Mouse (Mus musculus) CH12.LX (cell line): ENCODE results near the gene Rpl41. TPM values are rescaled to one million over a fixed set of nuclear protein-coding genes. Genes with fewer than 3 reads are reported as not detected.

Experiments used
- DNase-seq: peaks from one replicate; pipeline ENCODE4 v3.0.0-alpha.2; 2013; ENCODE audit errors: extremely low read depth
- H3K27ac ChIP-seq: 2 replicates; pipeline ENCODE4 v1.5.1; 2012; ENCODE audit warnings: low read depth, mild to moderate bottlenecking, control low read depth, moderate library complexity; ENCODE audit not compliant: insufficient read depth
- H3K27me3 ChIP-seq: replicated peaks from 2 replicates; pipeline ENCODE3; 2012; ENCODE audit warnings: inconsistent platforms
- H3K36me3 ChIP-seq, 2 experiments: replicated peaks in 1 of 2; 2 replicates each; pipeline versions ENCODE3 to v1.6.1; 2012; ENCODE audit warnings: inconsistent platforms in 1 of 2, low read length in 1 of 2, mild to moderate bottlenecking in 1 of 2, mixed read lengths in 1 of 2, moderate library complexity in 1 of 2; ENCODE audit not compliant: control insufficient read depth in 1 of 2, insufficient read depth in 1 of 2
- H3K4me1 ChIP-seq, 2 experiments: 2 replicates each; pipeline ENCODE4 v1.6.1; 2012; ENCODE audit warnings: inconsistent platforms in 1 of 2, moderate library complexity in 1 of 2; ENCODE audit not compliant: insufficient read depth in 2 of 2, control insufficient read depth in 1 of 2
- H3K4me2 ChIP-seq: 2 replicates; pipeline ENCODE4 v1.6.1; 2012; ENCODE audit warnings: low read depth, mild to moderate bottlenecking, control low read depth; ENCODE audit not compliant: poor library complexity, insufficient read depth, severe bottlenecking
- H3K4me3 ChIP-seq, 3 experiments: fragments of 150-350 bp in 1 of 3; sonication (generic) in 1 of 3; replicated peaks in 1 of 3; 2 replicates each; pipeline versions ENCODE3 to v1.5.1; 2011 to 2012; ENCODE audit warnings: low read depth in 2 of 3, low read length in 2 of 3, mild to moderate bottlenecking in 2 of 3, moderate library complexity in 2 of 3, control low read depth in 1 of 3, improper control_type of control experiment in 1 of 3, inconsistent platforms in 1 of 3, mixed read lengths in 1 of 3; ENCODE audit not compliant: poor library complexity in 1 of 3
- H3K79me2 ChIP-seq: replicated peaks from 2 replicates; pipeline ENCODE4 v1.6.1; 2012; ENCODE audit warnings: mild to moderate bottlenecking, moderate library complexity; ENCODE audit not compliant: control insufficient read depth, poor library complexity, insufficient read depth, severe bottlenecking; ENCODE audit errors: extremely low read depth
- H3K9ac ChIP-seq: 2 replicates; pipeline ENCODE4 v1.6.1; 2012; ENCODE audit warnings: low read depth, mild to moderate bottlenecking, control low read depth, moderate library complexity; ENCODE audit not compliant: insufficient read depth
- H3K9me3 ChIP-seq: replicated peaks from 2 replicates; pipeline ENCODE3; 2012; ENCODE audit warnings: low read length, inconsistent platforms, mixed read lengths
- CHD2 ChIP-seq: IDR thresholded peaks from 2 replicates; pipeline ENCODE4 v1.6.1; 2011; ENCODE audit warnings: low read length, improper control_type of control experiment
- CTCF ChIP-seq, 2 experiments: IDR thresholded peaks in 1 of 2; conservative IDR thresholded peaks in 1 of 2; 2 replicates each; pipeline ENCODE4 v1.5.1; 2011 to 2012; ENCODE audit warnings: low read depth in 2 of 2, low read length in 2 of 2, improper control_type of control experiment in 1 of 2, inconsistent platforms in 1 of 2, mild to moderate bottlenecking in 1 of 2, moderate library complexity in 1 of 2
- ELF1 ChIP-seq: IDR thresholded peaks from 2 replicates; pipeline ENCODE4 v1.6.1; 2014; ENCODE audit warnings: low read depth, mild to moderate bottlenecking, inconsistent platforms, low read length, improper control_type of control experiment
- EP300 ChIP-seq: IDR thresholded peaks from 2 replicates; pipeline ENCODE4 v1.6.1; 2011; ENCODE audit warnings: low read length, improper control_type of control experiment
- ETS1 ChIP-seq: conservative IDR thresholded peaks from 2 replicates; pipeline ENCODE4 v1.6.1; 2012; ENCODE audit warnings: low read depth, mild to moderate bottlenecking, inconsistent platforms, low read length, improper control_type of control experiment, moderate library complexity
- GABPA ChIP-seq: IDR thresholded peaks from 2 replicates; pipeline ENCODE4 v1.6.1; 2012; ENCODE audit warnings: low read depth, low read length, improper control_type of control experiment, inconsistent platforms; ENCODE audit not compliant: insufficient replicate concordance
- HCFC1 ChIP-seq: IDR thresholded peaks from 2 replicates; pipeline ENCODE4 v1.6.1; 2012; ENCODE audit warnings: low read depth, mild to moderate bottlenecking, inconsistent platforms, low read length, improper control_type of control experiment
- IRF4 ChIP-seq: IDR thresholded peaks from 2 replicates; pipeline ENCODE4 v1.6.1; 2014; ENCODE audit warnings: low read depth, mild to moderate bottlenecking, inconsistent platforms, low read length, improper control_type of control experiment
- JUN ChIP-seq: IDR thresholded peaks from 2 replicates; pipeline ENCODE4 v1.6.1; 2011; ENCODE audit warnings: low read depth, mild to moderate bottlenecking, low read length, improper control_type of control experiment, moderate library complexity; ENCODE audit not compliant: insufficient read depth
- JUND ChIP-seq: conservative IDR thresholded peaks from 2 replicates; pipeline ENCODE4 v1.6.1; 2011; ENCODE audit warnings: low read depth, low read length, improper control_type of control experiment
- KAT2A ChIP-seq: IDR thresholded peaks from 2 replicates; pipeline ENCODE4 v1.6.1; 2012; ENCODE audit warnings: low read length, improper control_type of control experiment, inconsistent platforms; ENCODE audit not compliant: insufficient replicate concordance
- MAX ChIP-seq: IDR thresholded peaks from 2 replicates; pipeline ENCODE4 v1.6.1; 2011; ENCODE audit warnings: low read length, improper control_type of control experiment
- MAZ ChIP-seq: IDR thresholded peaks from 2 replicates; pipeline ENCODE4 v1.6.1; 2012; ENCODE audit warnings: low read depth, mild to moderate bottlenecking, inconsistent platforms, low read length, improper control_type of control experiment, moderate library complexity
- MXI1 ChIP-seq: IDR thresholded peaks from 2 replicates; pipeline ENCODE4 v1.6.1; 2011; ENCODE audit warnings: mild to moderate bottlenecking, low read depth, low read length, improper control_type of control experiment
- NRF1 ChIP-seq: IDR thresholded peaks from 2 replicates; pipeline ENCODE4 v1.6.1; 2014; ENCODE audit warnings: low read depth, mild to moderate bottlenecking, inconsistent platforms, low read length, improper control_type of control experiment, moderate library complexity
- POLR2AphosphoS2 ChIP-seq: IDR thresholded peaks from 2 replicates; pipeline ENCODE4 v1.6.1; 2011; ENCODE audit warnings: low read depth, low read length, improper control_type of control experiment
- RAD21 ChIP-seq: IDR thresholded peaks from 2 replicates; pipeline ENCODE4 v1.6.1; 2011; ENCODE audit warnings: low read depth, mild to moderate bottlenecking, low read length, improper control_type of control experiment, moderate library complexity
- SIN3A ChIP-seq: IDR thresholded peaks from 2 replicates; pipeline ENCODE4 v1.6.1; 2012; ENCODE audit warnings: low read length, improper control_type of control experiment, inconsistent platforms
- SMC3 ChIP-seq: IDR thresholded peaks from 2 replicates; pipeline ENCODE4 v1.6.1; 2011; ENCODE audit warnings: low read depth, low read length, improper control_type of control experiment
- TBP ChIP-seq: conservative IDR thresholded peaks from 2 replicates; pipeline ENCODE4 v1.6.1; 2011; ENCODE audit warnings: low read depth, low read length, improper control_type of control experiment
- UBTF ChIP-seq: IDR thresholded peaks from 2 replicates; pipeline ENCODE4 v1.6.1; 2012; ENCODE audit warnings: low read depth, mild to moderate bottlenecking, inconsistent platforms, low read length, improper control_type of control experiment, moderate library complexity
- USF1 ChIP-seq: IDR thresholded peaks from 2 replicates; pipeline ENCODE4 v1.6.1; 2014; ENCODE audit warnings: low read depth, mild to moderate bottlenecking, inconsistent platforms, low read length, improper control_type of control experiment
- USF2 ChIP-seq: conservative IDR thresholded peaks from 2 replicates; pipeline ENCODE4 v1.6.1; 2011; ENCODE audit warnings: low read depth, low read length, improper control_type of control experiment
- ZC3H11A ChIP-seq: IDR thresholded peaks from 2 replicates; pipeline ENCODE4 v1.6.1; 2012; ENCODE audit warnings: low read depth, mild to moderate bottlenecking, inconsistent platforms, low read length, improper control_type of control experiment
- ZMIZ1 ChIP-seq: IDR thresholded peaks from 2 replicates; pipeline ENCODE4 v1.6.1; 2012; ENCODE audit warnings: low read depth, mild to moderate bottlenecking, inconsistent platforms, low read length, improper control_type of control experiment
- ZNF384 ChIP-seq: IDR thresholded peaks from 2 replicates; pipeline ENCODE4 v1.6.1; 2012; ENCODE audit warnings: low read depth, low read length, improper control_type of control experiment, inconsistent platforms
- dilution Hi-C: fragments of 300-500 bp; cut with MboI; formaldehyde crosslinking; loops from 2 replicates; pipeline ENCODE4 v1.14.3; 2020; ENCODE audit warnings: low sequenced_read_pairs; ENCODE audit not compliant: extremely low pct_unique_long_range_greater_than_20kb, extremely low pct_ligation_motif_present
- in situ Hi-C: fragments of 300-500 bp; cut with MboI; formaldehyde crosslinking; loops from 3 replicates; pipeline ENCODE4 v1.14.3; 2019; ENCODE audit warnings: low sequenced_read_pairs, low pct_ligation_motif_present, low pct_unique_long_range_greater_than_20kb, mixed read lengths
- polyA plus RNA-seq: library from polyadenylated mRNA; unstranded; fragments of >175 nt; gene quantifications from 2 replicates; pipeline ENCODE4 v1.2.1, GENCODE M21; 2012; ENCODE audit warnings: low read depth; ENCODE audit not compliant: insufficient read length
- total RNA-seq, 2 experiments: library from RNA; depleted of rRNA; stranded (reverse); fragments of 300-350 nt in 1 of 2; fragments of >200 nt in 1 of 2; gene quantifications; 2 replicates each; pipeline ENCODE4 v1.2.3; 2012 to 2014

Rpl41 gene
- total and polyA plus RNA-seq, 3 experiments, result 2,709 to 8,549 (median 8,065) TPM

DNA sequence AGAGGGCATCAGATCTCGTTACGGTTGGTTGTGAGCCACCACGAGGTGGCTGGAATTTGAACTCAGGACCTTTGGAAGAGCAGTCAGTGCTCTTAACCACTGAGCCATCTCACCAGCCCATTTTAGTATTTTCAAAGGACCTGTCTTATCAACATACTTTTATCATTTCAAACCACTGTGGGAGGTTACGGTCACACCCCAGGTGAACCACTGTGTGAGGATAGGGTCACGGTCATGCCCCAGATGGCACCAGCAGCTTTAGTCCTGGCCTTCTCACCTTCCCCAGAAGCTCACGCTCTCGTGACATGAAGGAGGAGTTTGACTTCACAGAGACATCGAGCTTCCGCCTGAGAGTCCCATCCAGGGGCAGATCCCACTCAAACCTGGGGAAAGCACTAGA is 37.9 kb downstream of the Rpl41 start:
- no peaks in the 10 kb centered on the region for H3K9me3 ChIP-seq
- H3K36me3 ChIP-seq, result peaks cover 51 to 66% of the 10 kb centered on the region in 2 experiments
- H3K4me1 ChIP-seq, result no peaks in the 10 kb centered on the region
- no peak for TF ChIP-seq TBP
- no peak for TF ChIP-seq KAT2A
- no peak for TF ChIP-seq ZC3H11A
- no peak for TF ChIP-seq IRF4
- no peak for TF ChIP-seq NRF1
- no peak for TF ChIP-seq CHD2
- no peak for TF ChIP-seq JUN
- TF ChIP-seq SIN3A, result no peak
- TF ChIP-seq MXI1, result no peak
- TF ChIP-seq HCFC1, result no peak
- TF ChIP-seq EP300, result no peak
- TF ChIP-seq USF2, result no peak
- TF ChIP-seq ETS1, result no peak
- TF ChIP-seq RAD21, result no peak
- no peak for TF ChIP-seq POLR2AphosphoS2
- no peak overlapping the region for H3K9ac ChIP-seq
- H3K27me3 ChIP-seq, result no peaks in the 10 kb centered on the region
- no peak overlapping the region for H3K4me3 ChIP-seq
- DNase-seq, result no peak
- no peak overlapping the region for H3K4me2 ChIP-seq
- H3K79me2 ChIP-seq, result no peaks in the 10 kb centered on the region
- in situ Hi-C loops, result no loop called here
- dilution Hi-C loops, result no loop called here
- no peak overlapping the region for H3K27ac ChIP-seq

GRCm38 (mm10) chr10:128510301-128510700 is 38.8 kb downstream of the Rpl41 start:
- peaks cover 43 to 57% of the 10 kb centered on the region in 2 experiments for H3K36me3 ChIP-seq
- H3K4me3 ChIP-seq, result no peak overlapping the region
- in situ Hi-C loops, result no loop called here
- TF ChIP-seq JUN (no peak), RAD21 (no peak), JUND (no peak), MAX (no peak), MXI1 (no peak), ZNF384 (no peak), GABPA (no peak), CTCF (conservative IDR thresholded peaks at IDR 0.05 in 1 of 2, IDR thresholded peaks at IDR 0.05 in 1 of 2; ENCODE audit: low read depth in 2 of 2, low read length in 2 of 2) (no peak), MAZ (no peak), USF1 (no peak), ZMIZ1 (no peak), ETS1 (no peak), EP300 (no peak), SMC3 (no peak), ELF1 (no peak), UBTF (no peak)
- dilution Hi-C loops, result no loop called here
- H3K4me1 ChIP-seq, result peaks cover 0 to under 1% of the 10 kb centered on the region in 2 experiments; a peak in 1 of 4 replicates
- peaks cover 2% of the 10 kb centered on the region for H3K9me3 ChIP-seq
- no peak overlapping the region for H3K27ac ChIP-seq
- H3K27me3 ChIP-seq, result no peaks in the 10 kb centered on the region
- H3K4me2 ChIP-seq, result no peak overlapping the region
- DNase-seq, result no peak
- H3K79me2 ChIP-seq, result no peaks in the 10 kb centered on the region
- no peak overlapping the region for H3K9ac ChIP-seq
